30 mouse cellular contexts compared by ENCODE assay signal in the genomic region with DNA sequence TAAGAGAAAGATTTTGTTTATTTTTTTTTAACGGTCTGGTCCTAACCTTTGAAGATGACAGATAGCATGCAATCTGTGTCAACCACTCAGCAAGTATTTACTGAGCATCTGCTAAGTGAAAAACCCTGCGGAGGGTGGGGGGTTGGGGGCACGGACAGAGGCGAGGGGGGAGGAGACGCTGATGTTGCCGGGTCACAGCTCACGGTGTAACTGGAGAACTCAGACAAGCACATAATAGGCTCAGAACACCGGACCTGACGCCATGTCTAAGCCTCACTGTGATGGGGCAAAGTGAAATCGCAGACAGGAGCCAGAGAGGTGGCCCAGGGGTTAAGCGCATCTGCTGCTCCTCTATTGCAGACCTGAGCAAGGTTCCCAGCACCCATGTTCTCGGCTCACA. TPM values are rescaled to one million over a fixed set of nuclear protein-coding genes. Genes with fewer than 3 reads are reported as not detected.
A peak's percentile ranks its signal among the peaks of the same experiment; 100 is the strongest.
DNase-seq lines count a peak whose midpoint lies in the region; ATAC-seq and TF ChIP-seq lines count a peak whose summit lies in the region.
"Had no signal": no experiment of that assay in that cellular context is flagged by ENCODE, and none has a peak within 500 bp of the region (broad histone marks: within the 10 kb centered on the region; RNA-seq: fewer than 3 reads in every experiment).

No protein-coding gene starts in this region.

- peak overlapping the region; percentile 72 for H3K27ac ChIP-seq in heart, embryonic 10.5 days
- peak overlapping the region; percentile 19; the same call in 1 of the 2 replicates for H3K27ac ChIP-seq in lung, embryonic 14.5 days (ENCODE audit: low read depth)
- H3K27ac ChIP-seq in limb, embryonic 10.5 days: no peak overlapping the region
- H3K27ac ChIP-seq: hindbrain, embryonic 15.5 days; limb, embryonic 15.5 days; liver, embryonic 15.5 days; macrophage; midbrain, embryonic 10.5 days; neural tube, embryonic 15.5 days had no signal

- peak overlapping the region; percentile 5; the same call in 1 of the 2 replicates for H3K4me2 ChIP-seq in lung, embryonic 14.5 days
- H3K4me2 ChIP-seq: hindbrain, embryonic 15.5 days; intestine, embryonic 15.5 days; limb, embryonic 15.5 days; liver, embryonic 15.5 days; neural tube, embryonic 15.5 days; stomach, embryonic 15.5 days had no signal

- H3K4me3 ChIP-seq in heart, embryonic 10.5 days: no peak overlapping the region
- no peak overlapping the region for H3K4me3 ChIP-seq in lung, embryonic 14.5 days (ENCODE audit: low read depth, low read length)
- peak overlapping the region; percentile 24 for H3K4me3 ChIP-seq in limb, embryonic 10.5 days
- H3K4me3 ChIP-seq: heart, adult 2 months; hindbrain, embryonic 15.5 days; intestine, embryonic 15.5 days; limb, embryonic 15.5 days; liver, embryonic 15.5 days; midbrain, embryonic 10.5 days; myocyte; neural tube, embryonic 15.5 days; stomach, embryonic 15.5 days had no signal

- no peak for TF ChIP-seq CTCF in lung, embryonic 14.5 days (IDR thresholded peaks at IDR 0.05; ENCODE audit: low read depth)

- H3K9ac ChIP-seq in lung, embryonic 14.5 days: no peak overlapping the region
- H3K9ac ChIP-seq: forebrain, postnatal 0 days; hindbrain, embryonic 15.5 days; intestine, embryonic 15.5 days; limb, embryonic 15.5 days; liver, embryonic 15.5 days; neural tube, embryonic 15.5 days; stomach, embryonic 15.5 days had no signal

- no peaks in the 10 kb centered on the region for H3K9me3 ChIP-seq in heart, embryonic 10.5 days
- H3K9me3 ChIP-seq in lung, embryonic 14.5 days (ENCODE audit: low read depth, low read length): no peaks in the 10 kb centered on the region
- H3K9me3 ChIP-seq in limb, embryonic 10.5 days (replicated peaks): no peaks in the 10 kb centered on the region
- H3K9me3 ChIP-seq: hindbrain, embryonic 15.5 days; intestine, embryonic 15.5 days; limb, embryonic 15.5 days; liver, embryonic 15.5 days; midbrain, embryonic 10.5 days; neural tube, embryonic 15.5 days; stomach, embryonic 15.5 days had no signal

- WGBS in heart, embryonic 10.5 days: 31% methylated on average over 12 of the region's 12 CpGs
- WGBS in lung, embryonic 14.5 days: 16% methylated on average over 12 of the region's 12 CpGs
- 13% methylated on average over 12 of the region's 12 CpGs for WGBS in limb, embryonic 10.5 days

- no peaks in the 10 kb centered on the region for H3K27me3 ChIP-seq in heart, embryonic 10.5 days (ENCODE audit: insufficient read depth, poor library complexity, severe bottlenecking)
- H3K27me3 ChIP-seq in lung, embryonic 14.5 days (ENCODE audit: insufficient read depth, low read length): no peaks in the 10 kb centered on the region
- H3K27me3 ChIP-seq in limb, embryonic 10.5 days (ENCODE audit: low read depth, poor library complexity, severe bottlenecking): no peaks in the 10 kb centered on the region
- H3K27me3 ChIP-seq: hindbrain, embryonic 15.5 days; intestine, embryonic 15.5 days; limb, embryonic 15.5 days; neural tube, embryonic 15.5 days; stomach, embryonic 15.5 days had no signal

- no peak for DNase-seq in heart, embryonic 10.5 days (ENCODE audit: low spot score)
- DNase-seq in heart, postnatal 14 days: no peak
- DNase-seq in lung, embryonic 14.5 days: no peak
- no peak for DNase-seq in lung, postnatal 14 days
- peak; percentile 54 for DNase-seq in limb, embryonic 10.5 days (ENCODE audit: low spot score)
- no peak for DNase-seq in layer of hippocampus, adult 9-10 months (ENCODE audit: low spot score)
- no peak for DNase-seq in urinary bladder, postnatal 4 days (ENCODE audit: low spot score in 2 of 2)
- DNase-seq: cerebellum, adult 11-12 months; cerebellum, postnatal 10 days; forebrain, postnatal 0 days; gastrocnemius, postnatal 36 days; heart, adult 2 months; heart, postnatal 36 days; kidney, postnatal 10 days; layer of hippocampus, postnatal 36 days; right cerebral cortex, adult 18-20 months; right cerebral cortex, postnatal 4 days; thymus, adult 2 months; thymus, postnatal 4 days had no signal

- H3K4me1 ChIP-seq in heart, embryonic 10.5 days: peaks cover 99% of the 10 kb centered on the region
- H3K4me1 ChIP-seq in lung, embryonic 14.5 days (ENCODE audit: insufficient read depth): peaks cover 85% of the 10 kb centered on the region
- peaks cover 86% of the 10 kb centered on the region for H3K4me1 ChIP-seq in limb, embryonic 10.5 days

- ATAC-seq in lung, embryonic 14.5 days (ENCODE audit: insufficient read depth): no peak
- ATAC-seq: CD4-positive, CD25-positive, alpha-beta regulatory T cell, adult 4 months; forebrain, postnatal 0 days; intestine, embryonic 15.5 days; midbrain, embryonic 16.5 days had no signal

- H3K36me3 ChIP-seq in heart, embryonic 10.5 days: no peaks in the 10 kb centered on the region
- no peaks in the 10 kb centered on the region for H3K36me3 ChIP-seq in lung, embryonic 14.5 days (ENCODE audit: insufficient read depth)
- H3K36me3 ChIP-seq in limb, embryonic 10.5 days: no peaks in the 10 kb centered on the region
- H3K36me3 ChIP-seq: hindbrain, embryonic 15.5 days; intestine, embryonic 15.5 days; limb, embryonic 15.5 days; liver, embryonic 15.5 days; midbrain, embryonic 10.5 days; neural tube, embryonic 15.5 days; stomach, embryonic 15.5 days had no signal

- intact Hi-C loops in heart, postnatal 14 days (cut with DNase I): no loop called here

RNA-seq across cellular contexts. Expression of a gene that starts 19.7 kb away (rescaled TPM):
- polyA plus RNA-seq in heart, embryonic 10.5 days (2016; fragmentation: Nextera tagmentation; extraction: Ambion mirVana): 3.4 and 3.9 TPM in 2 replicates
- 10 to 100 TPM; 75.2 to 75.9 TPM for total RNA-seq in heart, postnatal 14 days (2021)
- polyA plus RNA-seq in lung, embryonic 14.5 days (2014; fragmentation: Nextera tagmentation; extraction: Ambion mirVana): 10.2 and 12.0 TPM in 2 replicates
- polyA plus RNA-seq in limb, embryonic 10.5 days (2016; fragmentation: Nextera tagmentation; extraction: Ambion mirVana): 3.1 and 3.8 TPM in 2 replicates
